Mouse (Mus musculus): Measurements from ENCODE around the gene D17Wsu92e. TPM values are rescaled to one million over a fixed set of nuclear protein-coding genes. Genes with fewer than 3 reads are reported as not detected.
A peak's percentile ranks its signal among the peaks of the same experiment; 100 is the strongest.

The D17Wsu92e gene
- polyA plus RNA-seq, 2 experiments, result 10.7 to 24.2 TPM

DNA sequence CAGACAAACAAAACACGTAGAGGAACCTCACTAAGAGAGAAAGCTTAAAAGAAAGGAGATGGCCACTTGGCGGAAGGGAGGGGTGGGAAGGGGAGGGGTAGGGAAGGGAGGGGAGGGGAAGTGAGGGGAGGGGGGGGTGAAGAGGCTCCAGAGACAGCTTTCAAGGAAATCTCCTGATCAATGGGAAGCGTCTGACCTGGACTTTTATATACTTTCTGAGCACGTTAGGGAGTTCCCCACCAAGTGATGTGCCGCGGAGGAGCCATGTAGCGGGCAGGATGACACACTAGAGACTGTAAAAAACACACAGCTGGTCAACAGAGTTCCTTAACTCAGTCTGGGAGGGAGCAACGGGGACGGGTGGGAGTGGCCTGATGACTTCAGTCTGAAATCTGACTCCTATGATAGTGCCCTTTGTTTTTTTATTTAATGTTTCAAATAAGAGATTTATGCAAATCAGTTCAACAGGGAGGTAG lies 6.5 kb upstream of the D17Wsu92e start:
- no peak overlapping the region for H3K27ac ChIP-seq
- H3K9me3 ChIP-seq (ENCODE audit: control insufficient read depth, low read length), result no peaks in the 10 kb centered on the region
- no peak for DNase-seq (ENCODE audit: low read depth in 3 of 3, low spot score in 3 of 3)
- no peaks in the 10 kb centered on the region for H3K27me3 ChIP-seq (ENCODE audit: control insufficient read depth, insufficient read depth, low read length)
- no peak overlapping the region for H3K9ac ChIP-seq (replicated peaks)
- H3K36me3 ChIP-seq (replicated peaks; ENCODE audit: control insufficient read depth, insufficient read depth, low read depth), result no peaks in the 10 kb centered on the region
- H3K4me1 ChIP-seq (replicated peaks; ENCODE audit: control insufficient read depth in 2 of 2, insufficient read depth in 2 of 2, low read length in 1 of 2), result peaks cover 22 to 28% of the 10 kb centered on the region in 2 experiments
- peak overlapping the region; percentile 62 for H3K4me2 ChIP-seq (ENCODE audit: low read depth)
- H3K4me3 ChIP-seq (ENCODE audit: insufficient read depth in 1 of 2, low read depth in 2 of 2, low read length in 2 of 2), result peak overlapping the region; percentile 38 to 68; a peak in 2 of 4 replicates
- WGBS (ENCODE audit: insufficient replicate concordance), result 1% methylated on average over 8 of the region's 9 CpGs
- TF ChIP-seq EP300 (IDR thresholded peaks at IDR 0.05; ENCODE audit: low read depth) (no peak), CTCF (IDR thresholded peaks at IDR 0.05; ENCODE audit: low read depth) (no peak)
- no peak for ATAC-seq (ENCODE audit: insufficient read depth)

DNA sequence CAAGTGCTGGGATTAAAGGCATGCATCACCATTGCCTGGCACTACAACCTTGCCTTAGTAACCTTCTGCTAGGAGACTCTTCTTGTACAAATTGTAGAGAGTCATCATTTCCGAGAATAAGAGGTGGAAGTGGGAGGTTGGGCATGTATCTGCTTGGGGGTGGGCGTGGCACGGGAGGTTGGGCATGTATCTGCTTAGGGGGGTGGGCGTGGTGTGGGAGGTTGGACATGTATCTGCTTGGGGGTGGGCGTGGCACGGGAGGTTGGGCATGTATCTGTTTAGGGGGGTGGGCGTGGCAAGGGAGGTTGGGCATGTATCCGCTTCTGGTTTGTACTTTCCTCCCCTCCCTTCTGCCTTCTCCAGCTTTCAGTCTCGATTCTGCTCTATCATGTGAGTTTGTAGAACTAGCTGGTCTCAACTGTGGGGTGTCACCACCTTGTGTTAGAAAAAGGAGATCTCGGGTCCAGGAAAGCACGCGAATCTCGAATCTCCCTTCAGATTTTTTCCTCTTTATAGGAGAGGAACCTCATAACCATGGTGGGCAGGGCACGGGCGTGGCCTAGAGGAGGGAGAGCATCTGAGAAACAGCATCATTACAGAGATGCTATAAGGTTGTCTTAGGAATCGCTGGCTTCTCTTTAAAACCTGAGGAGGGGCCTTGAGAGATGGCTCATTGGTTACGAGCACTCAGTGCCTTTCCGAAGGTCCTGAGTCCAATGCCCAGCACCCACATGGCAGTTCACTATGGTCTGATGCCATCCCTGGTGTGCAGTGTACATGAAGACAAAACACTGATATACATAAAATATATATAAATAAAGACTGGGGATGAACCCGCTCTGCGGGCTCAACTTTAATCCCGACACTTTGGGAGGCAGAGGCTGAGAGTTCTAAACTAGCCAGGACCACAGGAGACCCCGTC lies 5.8 kb upstream of the D17Wsu92e start:
- Histone ChIP-seq H3K4me1 (replicated peaks; ENCODE audit: control insufficient read depth in 2 of 2, insufficient read depth in 2 of 2, low read length in 1 of 2) (peaks cover 29 to 35% of the 10 kb centered on the region in 2 experiments), H3K27ac (peak overlapping the region; percentile 58), H3K27me3 (ENCODE audit: control insufficient read depth, insufficient read depth, low read length) (no peaks in the 10 kb centered on the region), H3K9ac (replicated peaks) (peak overlapping the region; percentile 1; the same call in 1 of the 2 replicates), H3K4me3 (ENCODE audit: insufficient read depth in 1 of 2, low read depth in 2 of 2, low read length in 2 of 2) (peak overlapping the region; percentile 38 to 68), H3K9me3 (ENCODE audit: control insufficient read depth, low read length) (no peaks in the 10 kb centered on the region), H3K36me3 (replicated peaks; ENCODE audit: control insufficient read depth, insufficient read depth, low read depth) (no peaks in the 10 kb centered on the region), H3K4me2 (ENCODE audit: low read depth) (peak overlapping the region; percentile 62)
- peak; percentile 77 for ATAC-seq (ENCODE audit: insufficient read depth)
- TF ChIP-seq CTCF (IDR thresholded peaks at IDR 0.05; ENCODE audit: low read depth) (peak; percentile 14; the same call in 1 of the 2 replicates), EP300 (IDR thresholded peaks at IDR 0.05; ENCODE audit: low read depth) (no peak)
- DNase-seq (ENCODE audit: low read depth in 3 of 3, low spot score in 3 of 3), result peak; percentile 59 to 76 (median 60)
- 3% methylated on average over 22 of the region's 22 CpGs for WGBS (ENCODE audit: insufficient replicate concordance)

DNA sequence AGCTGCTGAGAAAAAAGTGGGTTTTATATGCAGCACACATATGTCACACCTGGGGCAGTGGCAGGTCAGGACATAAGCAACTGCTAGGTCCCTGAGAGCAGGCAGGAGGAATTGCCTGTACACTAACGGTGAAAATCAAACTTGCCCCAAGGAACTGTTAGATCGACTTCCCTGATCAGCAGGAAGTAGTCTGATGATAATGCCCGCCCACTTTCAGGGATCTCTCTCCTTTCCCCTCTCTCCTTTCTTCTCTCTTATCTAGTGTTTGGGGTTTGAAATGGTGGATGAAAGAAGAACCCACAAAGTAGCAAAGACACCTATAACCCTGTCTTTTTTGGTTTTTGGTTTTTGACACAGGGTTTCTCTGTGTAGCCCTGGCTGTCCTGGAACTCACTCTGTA lies 5.1 kb upstream of the D17Wsu92e start:
- Histone ChIP-seq H3K27me3 (ENCODE audit: control insufficient read depth, insufficient read depth, low read length) (no peaks in the 10 kb centered on the region), H3K9me3 (ENCODE audit: control insufficient read depth, low read length) (no peaks in the 10 kb centered on the region), H3K4me1 (replicated peaks; ENCODE audit: control insufficient read depth in 2 of 2, insufficient read depth in 2 of 2, low read length in 1 of 2) (peaks cover 33 to 39% of the 10 kb centered on the region in 2 experiments), H3K4me3 (ENCODE audit: insufficient read depth in 1 of 2, low read depth in 2 of 2, low read length in 2 of 2) (peak overlapping the region; percentile 32 to 38), H3K36me3 (replicated peaks; ENCODE audit: control insufficient read depth, insufficient read depth, low read depth) (no peaks in the 10 kb centered on the region), H3K4me2 (ENCODE audit: low read depth) (peak overlapping the region; percentile 62), H3K9ac (replicated peaks) (peak overlapping the region; percentile 1; the same call in 1 of the 2 replicates), H3K27ac (peak overlapping the region; percentile 58)
- TF ChIP-seq CTCF (IDR thresholded peaks at IDR 0.05; ENCODE audit: low read depth) (no peak), EP300 (IDR thresholded peaks at IDR 0.05; ENCODE audit: low read depth) (no peak)
- WGBS (ENCODE audit: insufficient replicate concordance), result 4% methylated on average over 3 of the region's 3 CpGs
- no peak for DNase-seq (ENCODE audit: low read depth in 3 of 3, low spot score in 3 of 3)
- ATAC-seq (ENCODE audit: insufficient read depth), result no peak

DNA sequence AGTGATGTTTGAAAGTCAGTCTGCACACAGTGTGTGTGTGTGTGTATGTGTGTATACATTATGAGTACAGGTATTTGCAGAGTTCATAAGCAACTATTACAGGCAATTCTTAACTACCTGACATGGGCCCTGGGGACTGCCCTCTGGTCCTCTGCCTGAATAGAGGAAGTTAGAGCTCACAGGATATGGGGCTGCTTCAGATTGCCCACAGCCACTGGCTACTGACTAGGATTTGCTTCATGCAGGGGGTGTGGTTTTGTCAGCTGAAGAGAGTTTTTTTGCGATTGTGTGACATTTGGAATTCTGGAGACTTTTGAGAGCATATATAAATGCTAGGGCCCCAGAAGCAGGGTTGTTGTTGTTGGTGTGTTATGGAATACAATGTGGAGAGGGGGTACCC lies 4.5 kb upstream of the D17Wsu92e start:
- no peak overlapping the region for H3K9ac ChIP-seq (replicated peaks)
- DNase-seq (ENCODE audit: low read depth in 3 of 3, low spot score in 3 of 3), result no peak
- no peaks in the 10 kb centered on the region for H3K9me3 ChIP-seq (ENCODE audit: control insufficient read depth, low read length)
- H3K36me3 ChIP-seq (replicated peaks; ENCODE audit: control insufficient read depth, insufficient read depth, low read depth), result no peaks in the 10 kb centered on the region
- no peak for ATAC-seq (ENCODE audit: insufficient read depth)
- TF ChIP-seq CTCF (IDR thresholded peaks at IDR 0.05; ENCODE audit: low read depth) (no peak), EP300 (IDR thresholded peaks at IDR 0.05; ENCODE audit: low read depth) (no peak)
- no peaks in the 10 kb centered on the region for H3K27me3 ChIP-seq (ENCODE audit: control insufficient read depth, insufficient read depth, low read length)
- H3K4me3 ChIP-seq (ENCODE audit: insufficient read depth in 1 of 2, low read depth in 2 of 2, low read length in 2 of 2), result 0 out of 4 replicates have a peak overlapping the region, but pooled peaks of 1 of the 2 experiments have one; percentile 26
- 3% methylated on average over 1 of the region's 1 CpGs for WGBS (ENCODE audit: insufficient replicate concordance)
- peak overlapping the region; percentile 16; the same call in 1 of the 2 replicates for H3K27ac ChIP-seq
- H3K4me1 ChIP-seq (replicated peaks; ENCODE audit: control insufficient read depth in 2 of 2, insufficient read depth in 2 of 2, low read length in 1 of 2), result peaks cover 33 to 39% of the 10 kb centered on the region in 2 experiments
- peak overlapping the region; percentile 62 for H3K4me2 ChIP-seq (ENCODE audit: low read depth)

Data from liver, embryonic 14.5 days (tissue).